Mouse (Mus musculus): Measurements from ENCODE around the gene Sumf2.

DNA sequence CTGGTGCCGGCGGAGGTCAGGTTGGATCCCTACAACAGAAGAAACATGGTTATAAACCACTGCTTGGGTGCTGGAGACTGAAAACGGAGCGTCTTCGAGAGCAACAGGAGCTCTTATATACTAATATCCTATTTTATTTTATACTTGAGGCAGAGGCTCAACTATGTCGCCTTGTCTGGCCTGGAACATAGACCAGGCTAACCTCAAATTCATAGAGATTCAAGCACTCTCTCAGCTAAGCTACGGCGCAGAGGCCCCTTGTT lies 703 bp downstream of the Sumf2 start:
- TF ChIP-seq CTCF (IDR thresholded peaks at IDR 0.05; ENCODE audit: low read depth) (no peak), EP300 (IDR thresholded peaks at IDR 0.05; ENCODE audit: low read depth) (no peak)
